Mouse (Mus musculus) heart, embryonic 15.5 days (tissue): ENCODE results near the gene Slc23a4. TPM values are rescaled to one million over a fixed set of nuclear protein-coding genes. Genes with fewer than 3 reads are reported as not detected.

ENCODE experiments used
- ATAC-seq: fragments of 200-750 bp; cut with Nextera tagmentation; replicated peaks from 2 replicates; pipeline ENCODE4 v1.8.0; 2017; ENCODE audit warnings: low read depth, moderate TSS enrichment; ENCODE audit not compliant: insufficient number of reproducible peaks, insufficient read depth, low FRiP score
- H3K27ac ChIP-seq: fragments of 300-500 bp; sonication (generic); 2 replicates; pipeline ENCODE4 v1.5.1; 2015; ENCODE audit warnings: mild to moderate bottlenecking, inconsistent platforms
- H3K27me3 ChIP-seq: fragments of 300-500 bp; sonication (generic); 2 replicates; pipeline ENCODE4 v1.6.1; 2015; ENCODE audit warnings: inconsistent platforms
- H3K36me3 ChIP-seq: fragments of 300-500 bp; sonication (generic); 2 replicates; pipeline ENCODE4 v1.6.1; 2015; ENCODE audit warnings: mild to moderate bottlenecking, inconsistent platforms
- H3K4me1 ChIP-seq: fragments of 300-500 bp; sonication (generic); replicated peaks from 2 replicates; pipeline ENCODE4 v1.6.1; 2015; ENCODE audit warnings: inconsistent platforms
- H3K4me2 ChIP-seq: fragments of 300-500 bp; sonication (generic); 2 replicates; pipeline ENCODE4 v1.6.1; 2015; ENCODE audit warnings: inconsistent platforms, mild to moderate bottlenecking, moderate library complexity
- H3K4me3 ChIP-seq: fragments of 300-500 bp; sonication (generic); 2 replicates; pipeline ENCODE4 v1.5.1; 2015; ENCODE audit warnings: mild to moderate bottlenecking, inconsistent platforms
- H3K9ac ChIP-seq: fragments of 300-500 bp; sonication (generic); 2 replicates; pipeline ENCODE4 v1.6.1; 2015; ENCODE audit warnings: mild to moderate bottlenecking, inconsistent platforms
- H3K9me3 ChIP-seq: fragments of 300-500 bp; sonication (generic); replicated peaks from 2 replicates; pipeline ENCODE4 v1.6.1; 2016; ENCODE audit warnings: inconsistent platforms
- WGBS: fragments of 180-500 bp; shearing (Covaris S2); methylation state at CpG from one replicate; pipeline ENCODE4 v1.1.7; 2015; ENCODE audit warnings: mixed read lengths; 5-methylcytosine and 5-hydroxymethylcytosine counted together
- polyA plus RNA-seq: library from polyadenylated mRNA; unstranded; fragments of >200 nt; fragmentation: Nextera tagmentation; extraction: Ambion mirVana; gene quantifications from 2 replicates; pipeline ENCODE4 v1.2.1, GENCODE M21; 2015

The Slc23a4 gene
- polyA plus RNA-seq, 1 experiment from 2014 or later = 0.25 TPM

- H3K27me3 ChIP-seq = peaks cover 16% of the 10 kb centered on the region; the same call in 1 of the 2 replicates
- no peak for ATAC-seq
- no peak overlapping the region for H3K27ac ChIP-seq
- H3K9ac ChIP-seq = no peak overlapping the region
- no peak overlapping the region for H3K4me3 ChIP-seq
- 9% methylated on average over 4 of the region's 4 CpGs for WGBS
- H3K4me1 ChIP-seq = peaks cover 36% of the 10 kb centered on the region
- H3K36me3 ChIP-seq = no peaks in the 10 kb centered on the region
- H3K4me2 ChIP-seq = peak overlapping the region; percentile 35
- H3K9me3 ChIP-seq = no peaks in the 10 kb centered on the region
Observed at GRCm38 (mm10) chr6:34999101-34999500, 10.9 kb upstream of the Slc23a4 start.

GRCm38 (mm10) chr6:34996496-34996895, 8.3 kb upstream of the Slc23a4 start:
- Histone ChIP-seq H3K4me2 (no peak overlapping the region), H3K27me3 (peaks cover 16% of the 10 kb centered on the region; the same call in 1 of the 2 replicates), H3K9me3 (no peaks in the 10 kb centered on the region), H3K27ac (no peak overlapping the region), H3K9ac (no peak overlapping the region), H3K4me3 (no peak overlapping the region), H3K4me1 (peaks cover 22% of the 10 kb centered on the region), H3K36me3 (no peaks in the 10 kb centered on the region)
- no peak for ATAC-seq
- 74% methylated on average over 4 of the region's 4 CpGs for WGBS

- WGBS = 8% methylated on average over 13 of the region's 13 CpGs
- ATAC-seq = peak; percentile 61
Observed at GRCm38 (mm10) chr6:34995265-34995681, 7.1 kb upstream of the Slc23a4 start.

GRCm38 (mm10) chr6:34994692-34995091, 6.5 kb upstream of the Slc23a4 start:
- H3K27ac ChIP-seq = no peak overlapping the region
- peaks cover 16% of the 10 kb centered on the region for H3K4me1 ChIP-seq
- peaks cover 16% of the 10 kb centered on the region; the same call in 1 of the 2 replicates for H3K27me3 ChIP-seq
- no peaks in the 10 kb centered on the region for H3K9me3 ChIP-seq
- no peak for ATAC-seq
- no peak overlapping the region for H3K9ac ChIP-seq
- H3K4me3 ChIP-seq = no peak overlapping the region; the same call in 1 of the 2 replicates
- H3K36me3 ChIP-seq = no peaks in the 10 kb centered on the region
- 40% methylated on average over 5 of the region's 5 CpGs for WGBS
- H3K4me2 ChIP-seq = peak overlapping the region; percentile 67

More at GRCm38 (mm10) chr6:34995265-34995681, 7.1 kb upstream of the Slc23a4 start:
- Histone ChIP-seq H3K27me3 (peaks cover 16% of the 10 kb centered on the region; the same call in 1 of the 2 replicates), H3K4me3 (peak overlapping the region; percentile 38), H3K27ac (no peak overlapping the region), H3K4me2 (peak overlapping the region; percentile 67), H3K36me3 (no peaks in the 10 kb centered on the region), H3K9ac (0 out of 2 replicates have a peak overlapping the region, but pooled peaks have one; percentile 46), H3K9me3 (no peaks in the 10 kb centered on the region), H3K4me1 (peaks cover 16% of the 10 kb centered on the region)

GRCm38 (mm10) chr6:34989263-34989662, 1.1 kb upstream of the Slc23a4 start:
- no peak for ATAC-seq
- H3K9ac ChIP-seq = no peak overlapping the region
- H3K4me3 ChIP-seq = no peak overlapping the region
- no peak overlapping the region for H3K27ac ChIP-seq
- H3K4me1 ChIP-seq = peaks cover 15% of the 10 kb centered on the region
- H3K36me3 ChIP-seq = no peaks in the 10 kb centered on the region
- no peaks in the 10 kb centered on the region for H3K9me3 ChIP-seq
- no peak overlapping the region for H3K4me2 ChIP-seq
- WGBS = 68% methylated on average over 6 of the region's 6 CpGs
- H3K27me3 ChIP-seq = no peaks in the 10 kb centered on the region; the same call in 1 of the 2 replicates

- Histone ChIP-seq H3K4me2 (peak overlapping the region; percentile 40; the same call in 1 of the 2 replicates), H3K27ac (no peak overlapping the region), H3K27me3 (no peaks in the 10 kb centered on the region; the same call in 1 of the 2 replicates), H3K4me3 (no peak overlapping the region), H3K9ac (no peak overlapping the region), H3K36me3 (no peaks in the 10 kb centered on the region), H3K4me1 (peaks cover 15% of the 10 kb centered on the region), H3K9me3 (no peaks in the 10 kb centered on the region)
- ATAC-seq = no peak
- WGBS = 63% methylated on average over 12 of the region's 12 CpGs
Observed at GRCm38 (mm10) chr6:34987085-34987645, 1.0 kb downstream of the Slc23a4 start.

- no peaks in the 10 kb centered on the region for H3K9me3 ChIP-seq
- H3K4me3 ChIP-seq = no peak overlapping the region
- no peak for ATAC-seq
- H3K27me3 ChIP-seq = no peaks in the 10 kb centered on the region
- no peaks in the 10 kb centered on the region for H3K36me3 ChIP-seq
- WGBS = 56% methylated on average over 9 of the region's 9 CpGs
- H3K9ac ChIP-seq = no peak overlapping the region
- H3K27ac ChIP-seq = no peak overlapping the region
- no peaks in the 10 kb centered on the region for H3K4me1 ChIP-seq
- no peak overlapping the region for H3K4me2 ChIP-seq
Observed at GRCm38 (mm10) chr6:34980661-34981060, 7.5 kb downstream of the Slc23a4 start.

- 80% methylated on average over 3 of the region's 3 CpGs for WGBS
Observed at GRCm38 (mm10) chr6:34979291-34979690, 8.9 kb downstream of the Slc23a4 start.

GRCm38 (mm10) chr6:34971181-34971580, 17.0 kb downstream of the Slc23a4 start:
- no peak overlapping the region for H3K4me2 ChIP-seq
- no peaks in the 10 kb centered on the region for H3K36me3 ChIP-seq
- 53% methylated on average over 3 of the region's 3 CpGs for WGBS
- no peaks in the 10 kb centered on the region for H3K4me1 ChIP-seq
- H3K27me3 ChIP-seq = no peaks in the 10 kb centered on the region
- no peak overlapping the region for H3K27ac ChIP-seq
- H3K4me3 ChIP-seq = no peak overlapping the region
- no peak overlapping the region for H3K9ac ChIP-seq
- H3K9me3 ChIP-seq = no peaks in the 10 kb centered on the region
- no peak for ATAC-seq

More at GRCm38 (mm10) chr6:34979291-34979690, 8.9 kb downstream of the Slc23a4 start:
- no peaks in the 10 kb centered on the region for H3K9me3 ChIP-seq
- no peaks in the 10 kb centered on the region for H3K27me3 ChIP-seq
- H3K4me2 ChIP-seq = no peak overlapping the region
- no peak for ATAC-seq
- no peaks in the 10 kb centered on the region for H3K4me1 ChIP-seq
- H3K4me3 ChIP-seq = no peak overlapping the region
- no peak overlapping the region for H3K9ac ChIP-seq
- H3K36me3 ChIP-seq = no peaks in the 10 kb centered on the region
- H3K27ac ChIP-seq = no peak overlapping the region

- H3K4me3 ChIP-seq = no peak overlapping the region
- H3K4me1 ChIP-seq = no peaks in the 10 kb centered on the region
- H3K9ac ChIP-seq = no peak overlapping the region
- H3K4me2 ChIP-seq = no peak overlapping the region
- no peaks in the 10 kb centered on the region for H3K27me3 ChIP-seq
- H3K9me3 ChIP-seq = no peaks in the 10 kb centered on the region
- WGBS = 77% methylated on average over 6 of the region's 6 CpGs
- no peak for ATAC-seq
- H3K36me3 ChIP-seq = no peaks in the 10 kb centered on the region
- no peak overlapping the region for H3K27ac ChIP-seq
Observed at GRCm38 (mm10) chr6:34965819-34966539, 22.2 kb downstream of the Slc23a4 start.

- Histone ChIP-seq H3K4me1 (no peaks in the 10 kb centered on the region), H3K9ac (no peak overlapping the region), H3K4me3 (no peak overlapping the region), H3K4me2 (no peak overlapping the region), H3K27me3 (no peaks in the 10 kb centered on the region), H3K9me3 (no peaks in the 10 kb centered on the region), H3K27ac (no peak overlapping the region), H3K36me3 (no peaks in the 10 kb centered on the region)
- 69% methylated on average over 2 of the region's 2 CpGs for WGBS
- no peak for ATAC-seq
Observed at GRCm38 (mm10) chr6:34964550-34964949, 23.7 kb downstream of the Slc23a4 start.
